Mouse (Mus musculus): ENCODE data around the gene Glrp1. TPM values are rescaled to one million over a fixed set of nuclear protein-coding genes. Genes with fewer than 3 reads are reported as not detected.

Gene Glrp1
- polyA plus RNA-seq (2016; fragmentation: Nextera tagmentation; extraction: Ambion mirVana) = not detected in 2 replicates

GRCm38 (mm10) chr1:88509789-88510188 is at the start of gene Glrp1:
Gene Glrp1 (minus strand): TSS chr1:88510066.
- 85% methylated on average over 8 of the region's 8 CpGs for WGBS
- Histone ChIP-seq H3K9me3 (replicated peaks) (no peaks in the 10 kb centered on the region), H3K4me3 (no peak within 1 kb of the TSS), H3K36me3 (no peaks in the 10 kb centered on the region), H3K27me3 (no peaks in the 10 kb centered on the region), H3K4me1 (peaks cover 5% of the 10 kb centered on the region), H3K4me2 (replicated peaks) (no peak within 1 kb of the TSS), H3K27ac (no peak within 1 kb of the TSS), H3K9ac (no peak within 1 kb of the TSS)
- no peak for ATAC-seq (ENCODE audit: low FRiP score)

- 20% methylated on average over 7 of the region's 7 CpGs for WGBS
- no peaks in the 10 kb centered on the region for H3K36me3 ChIP-seq
- no peak for ATAC-seq (ENCODE audit: low FRiP score)
Measured at GRCm38 (mm10) chr1:88559258-88559657, 49.4 kb upstream of the Glrp1 start.

GRCm38 (mm10) chr1:88558793-88559192 is 48.9 kb upstream of the Glrp1 start:
- no peak overlapping the region for H3K4me2 ChIP-seq (replicated peaks)
- 0 out of 2 replicates have a peak, but pooled peaks cover 3% of the 10 kb centered on the region for H3K4me1 ChIP-seq
- no peaks in the 10 kb centered on the region for H3K27me3 ChIP-seq
- H3K36me3 ChIP-seq = no peaks in the 10 kb centered on the region
- no peak for ATAC-seq (ENCODE audit: low FRiP score)
- no peak overlapping the region for H3K4me3 ChIP-seq
- 0 out of 2 replicates have a peak, but pooled peaks cover 2% of the 10 kb centered on the region for H3K9me3 ChIP-seq (replicated peaks)
- H3K27ac ChIP-seq = no peak overlapping the region
- no peak overlapping the region for H3K9ac ChIP-seq

More at GRCm38 (mm10) chr1:88559258-88559657, 49.4 kb upstream of the Glrp1 start:
- H3K27ac ChIP-seq = no peak overlapping the region
- 0 out of 2 replicates have a peak, but pooled peaks cover 3% of the 10 kb centered on the region for H3K4me1 ChIP-seq
- no peak overlapping the region for H3K4me3 ChIP-seq
- H3K4me2 ChIP-seq (replicated peaks) = no peak overlapping the region
- H3K9me3 ChIP-seq (replicated peaks) = 0 out of 2 replicates have a peak, but pooled peaks cover 2% of the 10 kb centered on the region
- H3K27me3 ChIP-seq = no peaks in the 10 kb centered on the region
- no peak overlapping the region for H3K9ac ChIP-seq

- Histone ChIP-seq H3K4me1 (0 out of 2 replicates have a peak, but pooled peaks cover 6% of the 10 kb centered on the region), H3K4me3 (no peak overlapping the region), H3K27me3 (no peaks in the 10 kb centered on the region), H3K9me3 (replicated peaks) (0 out of 2 replicates have a peak, but pooled peaks cover 2% of the 10 kb centered on the region), H3K4me2 (replicated peaks) (no peak overlapping the region), H3K27ac (no peak overlapping the region), H3K9ac (no peak overlapping the region), H3K36me3 (no peaks in the 10 kb centered on the region)
- WGBS = 90% methylated on average over 11 of the region's 11 CpGs
- ATAC-seq (ENCODE audit: low FRiP score) = no peak
Measured at GRCm38 (mm10) chr1:88556401-88556800, 46.5 kb upstream of the Glrp1 start.

- Histone ChIP-seq H3K4me1 (0 out of 2 replicates have a peak, but pooled peaks cover 3% of the 10 kb centered on the region), H3K4me2 (replicated peaks) (no peak overlapping the region), H3K9ac (no peak overlapping the region), H3K27ac (no peak overlapping the region), H3K9me3 (replicated peaks) (0 out of 2 replicates have a peak, but pooled peaks cover 2% of the 10 kb centered on the region), H3K36me3 (no peaks in the 10 kb centered on the region), H3K27me3 (no peaks in the 10 kb centered on the region), H3K4me3 (no peak overlapping the region)
- ATAC-seq (ENCODE audit: low FRiP score) = no peak
- 46% methylated on average over 7 of the region's 7 CpGs for WGBS
Measured at GRCm38 (mm10) chr1:88553500-88554187, 43.8 kb upstream of the Glrp1 start.

GRCm38 (mm10) chr1:88549263-88549662 is 39.4 kb upstream of the Glrp1 start:
- no peaks in the 10 kb centered on the region for H3K9me3 ChIP-seq (replicated peaks)
- 100% methylated on average over 1 of the region's 1 CpGs for WGBS
- H3K36me3 ChIP-seq = no peaks in the 10 kb centered on the region
- ATAC-seq (ENCODE audit: low FRiP score) = no peak
- no peak overlapping the region for H3K4me2 ChIP-seq (replicated peaks)
- no peaks in the 10 kb centered on the region for H3K27me3 ChIP-seq
- no peak overlapping the region for H3K4me3 ChIP-seq
- H3K4me1 ChIP-seq = 0 out of 2 replicates have a peak, but pooled peaks cover 3% of the 10 kb centered on the region
- H3K27ac ChIP-seq = no peak overlapping the region
- H3K9ac ChIP-seq = no peak overlapping the region

GRCm38 (mm10) chr1:88547172-88547571 is 37.3 kb upstream of the Glrp1 start:
- no peak overlapping the region for H3K4me2 ChIP-seq (replicated peaks)
- no peak overlapping the region for H3K9ac ChIP-seq
- H3K27me3 ChIP-seq = 0 out of 2 replicates have a peak, but pooled peaks cover 2% of the 10 kb centered on the region
- H3K27ac ChIP-seq = no peak overlapping the region
- no peak overlapping the region for H3K4me3 ChIP-seq
- no peak for ATAC-seq (ENCODE audit: low FRiP score)
- no peaks in the 10 kb centered on the region for H3K4me1 ChIP-seq
- whole genome bisulfite sequencing = 90% methylated on average over 7 of the region's 7 CpGs
- no peaks in the 10 kb centered on the region for H3K36me3 ChIP-seq
- no peaks in the 10 kb centered on the region for H3K9me3 ChIP-seq (replicated peaks)

- no peak overlapping the region for H3K4me3 ChIP-seq
- 73% methylated on average over 4 of the region's 4 CpGs for WGBS
- no peak overlapping the region for H3K9ac ChIP-seq
- no peaks in the 10 kb centered on the region for H3K9me3 ChIP-seq (replicated peaks)
- no peak overlapping the region for H3K4me2 ChIP-seq (replicated peaks)
- no peak overlapping the region for H3K27ac ChIP-seq
- no peaks in the 10 kb centered on the region for H3K36me3 ChIP-seq
- no peak for ATAC-seq (ENCODE audit: low FRiP score)
- 0 out of 2 replicates have a peak, but pooled peaks cover 2% of the 10 kb centered on the region for H3K27me3 ChIP-seq
- no peaks in the 10 kb centered on the region for H3K4me1 ChIP-seq
Measured at GRCm38 (mm10) chr1:88543608-88544007, 33.7 kb upstream of the Glrp1 start.

- H3K27ac ChIP-seq = no peak overlapping the region
- no peaks in the 10 kb centered on the region for H3K36me3 ChIP-seq
- H3K4me2 ChIP-seq (replicated peaks) = no peak overlapping the region
- no peaks in the 10 kb centered on the region for H3K4me1 ChIP-seq
- H3K4me3 ChIP-seq = no peak overlapping the region
- H3K9me3 ChIP-seq (replicated peaks) = no peaks in the 10 kb centered on the region
- 63% methylated on average over 3 of the region's 3 CpGs for WGBS
- H3K9ac ChIP-seq = no peak overlapping the region
- ATAC-seq (ENCODE audit: low FRiP score) = no peak
- 0 out of 2 replicates have a peak, but pooled peaks cover 2% of the 10 kb centered on the region for H3K27me3 ChIP-seq
Measured at GRCm38 (mm10) chr1:88539823-88540222, 30.0 kb upstream of the Glrp1 start.

- no peak overlapping the region for H3K4me2 ChIP-seq (replicated peaks)
- no peak overlapping the region for H3K27ac ChIP-seq
- no peaks in the 10 kb centered on the region for H3K4me1 ChIP-seq
- ATAC-seq (ENCODE audit: low FRiP score) = no peak
- 93% methylated on average over 7 of the region's 7 CpGs for WGBS
- H3K36me3 ChIP-seq = no peaks in the 10 kb centered on the region
- H3K9ac ChIP-seq = no peak overlapping the region
- H3K27me3 ChIP-seq = 0 out of 2 replicates have a peak, but pooled peaks cover 2% of the 10 kb centered on the region
- no peak overlapping the region for H3K4me3 ChIP-seq
- H3K9me3 ChIP-seq (replicated peaks) = no peaks in the 10 kb centered on the region
Measured at GRCm38 (mm10) chr1:88539256-88539655, 29.4 kb upstream of the Glrp1 start.

GRCm38 (mm10) chr1:88536308-88536707 is 26.4 kb upstream of the Glrp1 start:
- no peak overlapping the region for H3K9ac ChIP-seq
- H3K27ac ChIP-seq = no peak overlapping the region
- no peaks in the 10 kb centered on the region for H3K27me3 ChIP-seq
- no peak for ATAC-seq (ENCODE audit: low FRiP score)
- H3K9me3 ChIP-seq (replicated peaks) = no peaks in the 10 kb centered on the region
- 86% methylated on average over 1 of the region's 1 CpGs for WGBS
- no peaks in the 10 kb centered on the region for H3K4me1 ChIP-seq
- H3K4me2 ChIP-seq (replicated peaks) = no peak overlapping the region
- no peak overlapping the region for H3K4me3 ChIP-seq
- H3K36me3 ChIP-seq = no peaks in the 10 kb centered on the region

- H3K36me3 ChIP-seq = no peaks in the 10 kb centered on the region
- H3K4me3 ChIP-seq = no peak overlapping the region
- H3K27ac ChIP-seq = no peak overlapping the region
- H3K4me2 ChIP-seq (replicated peaks) = no peak overlapping the region
- H3K27me3 ChIP-seq = no peaks in the 10 kb centered on the region
- no peak for ATAC-seq (ENCODE audit: low FRiP score)
- 71% methylated on average over 5 of the region's 5 CpGs for WGBS
- no peaks in the 10 kb centered on the region for H3K9me3 ChIP-seq (replicated peaks)
- no peaks in the 10 kb centered on the region for H3K4me1 ChIP-seq
- H3K9ac ChIP-seq = no peak overlapping the region
Measured at GRCm38 (mm10) chr1:88534091-88534490, 24.2 kb upstream of the Glrp1 start.

- no peak overlapping the region for H3K4me2 ChIP-seq (replicated peaks)
- H3K36me3 ChIP-seq = no peaks in the 10 kb centered on the region
- WGBS = 48% methylated on average over 6 of the region's 6 CpGs
- no peaks in the 10 kb centered on the region for H3K27me3 ChIP-seq
- no peak overlapping the region for H3K4me3 ChIP-seq
- no peak for ATAC-seq (ENCODE audit: low FRiP score)
- H3K9ac ChIP-seq = no peak overlapping the region
- H3K27ac ChIP-seq = no peak overlapping the region
- H3K9me3 ChIP-seq (replicated peaks) = no peaks in the 10 kb centered on the region
- no peaks in the 10 kb centered on the region for H3K4me1 ChIP-seq
Measured at GRCm38 (mm10) chr1:88526161-88526560, 16.3 kb upstream of the Glrp1 start.
